Mouse (Mus musculus): Measurements from ENCODE around the gene Eya2.
"Not testable (repeated sequence)": the region's sequence is repeated elsewhere in the genome, so short reads cannot be mapped to it uniquely, and the experiment has no call there.

Gene Eya2

DNA sequence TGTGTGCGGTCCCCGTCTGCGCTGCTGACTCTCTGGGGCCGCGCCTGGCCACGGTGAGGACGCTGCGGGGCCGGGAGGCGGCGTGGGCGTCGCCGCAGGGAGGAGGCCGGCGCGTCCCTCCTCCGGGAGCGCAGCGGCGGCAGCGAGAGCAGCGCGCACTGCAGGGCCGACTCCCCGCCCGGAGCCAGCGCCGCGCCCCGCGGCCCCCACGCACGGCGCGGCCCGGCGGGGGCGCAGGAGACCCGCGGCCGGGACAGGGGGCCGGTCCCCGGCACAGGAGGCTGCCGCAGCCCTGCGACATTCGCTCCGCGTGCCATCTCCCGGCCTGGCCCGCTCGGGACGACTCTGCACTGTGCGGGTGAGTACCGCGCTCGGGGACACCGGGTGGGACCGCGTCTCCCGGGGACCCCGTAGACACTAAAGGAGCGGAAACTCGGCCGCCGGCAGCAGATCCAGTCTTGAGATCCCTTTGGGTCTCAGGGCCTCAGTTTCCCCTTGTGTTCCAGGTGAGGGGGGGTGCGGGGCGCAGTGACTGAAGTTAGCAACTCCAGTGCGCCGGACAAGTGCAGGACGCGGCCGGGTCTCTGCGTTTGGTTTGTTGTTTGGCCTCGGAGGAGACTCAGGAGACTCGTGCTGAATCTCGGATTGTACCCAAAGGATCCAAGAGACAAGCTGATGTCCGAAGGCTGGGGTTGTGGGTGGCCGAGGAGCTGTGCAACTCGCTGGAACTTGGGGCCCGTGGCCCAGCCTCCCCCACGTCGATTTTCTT lies at the start of gene Eya2:
Gene Eya2, plus strand, starts transcription at position 126 of the 769 bp plus-strand sequence.
- in situ Hi-C loops (cut with MboI, MseI): no loop called here

DNA sequence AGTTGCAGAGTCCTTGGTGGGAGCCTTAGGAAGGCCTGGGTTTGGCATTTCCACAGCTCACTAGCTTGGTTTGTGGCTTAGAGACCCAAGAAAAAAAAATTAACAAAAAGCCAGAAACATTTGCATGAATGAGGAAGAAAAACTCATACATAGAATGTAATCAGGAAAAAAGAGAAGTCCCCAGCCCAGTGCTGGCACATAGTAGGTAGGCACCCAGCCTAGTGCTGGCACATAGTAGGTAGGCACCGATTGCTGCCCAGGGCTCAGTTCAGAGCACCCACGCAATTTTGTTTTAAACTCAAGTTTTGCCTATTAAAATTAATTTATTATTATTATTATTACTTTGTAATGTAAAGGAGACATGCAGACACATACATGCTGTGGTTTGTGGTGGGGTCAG lies 49.1 kb upstream of the Eya2 start:
- in situ Hi-C loops (cut with MboI, MseI): no loop called here

DNA sequence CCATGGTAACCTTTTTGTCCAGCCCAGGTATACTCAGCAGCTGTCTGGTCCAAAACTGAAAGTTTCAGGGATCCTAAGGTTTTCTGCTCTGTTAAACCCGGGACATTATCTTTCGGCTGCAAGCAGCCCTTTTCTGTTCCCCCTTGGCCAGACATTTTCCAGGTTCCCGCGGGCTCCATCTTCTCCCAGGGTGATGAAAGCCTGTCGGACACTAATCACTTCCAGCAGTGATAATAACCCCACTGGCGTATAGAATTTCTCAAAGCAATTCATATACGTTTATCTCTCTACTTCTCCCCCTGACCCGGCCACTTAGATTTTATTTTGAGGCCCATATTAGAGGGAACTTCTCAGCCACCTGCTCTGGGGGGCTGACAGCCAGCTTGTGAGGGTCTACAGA lies 48.5 kb upstream of the Eya2 start:
- in situ Hi-C loops (cut with MboI, MseI): no loop called here

DNA sequence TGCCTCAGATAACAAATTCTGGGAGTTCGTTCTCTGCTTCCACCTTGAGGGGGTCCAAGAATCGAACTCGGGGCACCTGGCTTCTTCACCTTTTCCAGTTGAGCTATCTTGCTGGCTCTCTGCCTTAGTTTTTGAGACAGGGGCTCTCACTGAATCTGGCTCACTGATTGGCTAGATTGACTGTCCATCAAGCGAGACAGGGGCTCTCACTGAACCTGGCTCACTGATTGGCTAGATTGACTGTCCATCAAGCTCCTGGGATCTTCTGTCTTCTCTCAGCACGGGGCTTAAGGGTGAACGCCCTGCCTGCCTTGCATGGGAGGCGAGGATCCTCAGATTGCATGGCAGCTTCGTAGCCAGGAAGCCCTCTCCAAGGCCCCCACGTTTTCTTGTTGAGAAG lies 47.4 kb upstream of the Eya2 start:
- in situ Hi-C loops (cut with MboI, MseI): no loop called here

DNA sequence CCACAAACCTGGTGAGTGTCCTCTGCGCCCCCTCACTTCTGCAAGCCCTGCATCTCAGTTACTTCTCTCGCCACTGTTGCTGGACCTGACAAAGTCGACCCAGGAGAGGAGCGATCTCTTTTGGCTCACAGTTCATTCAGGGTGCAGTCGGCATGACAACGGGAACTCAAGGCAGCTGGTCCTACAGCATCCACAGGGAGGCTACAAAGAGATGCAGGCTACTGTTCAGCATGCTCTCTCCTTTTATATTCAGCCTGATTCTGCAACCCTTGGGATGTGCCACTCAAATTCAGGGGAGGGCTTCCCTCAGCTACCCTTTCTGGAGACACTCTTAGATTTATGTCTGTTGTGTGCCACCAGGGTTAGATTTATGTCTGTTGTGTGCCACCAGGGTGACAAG lies 46.2 kb upstream of the Eya2 start:
- in situ Hi-C loops (cut with MboI, MseI): no loop called here

DNA sequence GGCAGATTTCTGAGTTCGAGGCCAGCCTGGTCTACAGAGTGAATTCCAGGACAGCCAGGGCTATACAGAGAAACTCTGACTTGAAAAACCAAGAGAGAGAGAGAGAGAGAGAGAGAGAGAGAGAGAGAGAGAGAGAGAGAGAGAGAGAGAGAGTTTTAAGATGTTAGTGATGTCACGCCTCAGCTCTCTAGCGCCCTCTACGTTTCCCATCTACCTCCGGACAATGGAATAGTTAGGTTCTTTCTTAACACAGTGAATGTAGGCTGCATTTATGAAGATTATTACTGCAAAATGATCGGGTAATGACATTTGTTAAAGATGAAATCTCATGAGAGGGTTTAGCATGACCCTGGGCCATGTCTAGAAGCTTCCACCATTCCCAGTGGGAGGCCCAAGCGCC lies 44.4 kb upstream of the Eya2 start:
- in situ Hi-C loops (cut with MboI, MseI): not testable (repeated sequence)

DNA sequence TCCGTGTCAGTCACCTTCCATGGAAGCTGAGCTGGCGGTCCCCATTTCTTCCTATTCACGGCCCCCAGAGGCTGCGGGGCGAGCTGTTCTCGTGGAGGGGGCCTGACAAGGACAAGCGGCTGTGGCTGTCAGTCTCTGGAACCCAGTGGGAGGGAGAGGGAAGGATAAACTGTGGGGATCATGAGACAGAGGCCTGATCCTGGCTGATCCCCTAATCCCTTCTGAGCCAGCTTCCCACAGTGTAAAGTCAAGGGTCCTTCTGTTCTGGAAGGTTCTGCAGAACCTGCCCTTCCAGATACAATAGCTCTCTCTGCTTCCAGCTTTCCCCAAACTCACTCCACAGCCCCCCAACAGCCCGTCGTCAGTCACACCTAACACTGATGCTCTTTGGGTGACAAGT lies 40.8 kb upstream of the Eya2 start:
- in situ Hi-C loops (cut with MboI, MseI): no loop called here

DNA sequence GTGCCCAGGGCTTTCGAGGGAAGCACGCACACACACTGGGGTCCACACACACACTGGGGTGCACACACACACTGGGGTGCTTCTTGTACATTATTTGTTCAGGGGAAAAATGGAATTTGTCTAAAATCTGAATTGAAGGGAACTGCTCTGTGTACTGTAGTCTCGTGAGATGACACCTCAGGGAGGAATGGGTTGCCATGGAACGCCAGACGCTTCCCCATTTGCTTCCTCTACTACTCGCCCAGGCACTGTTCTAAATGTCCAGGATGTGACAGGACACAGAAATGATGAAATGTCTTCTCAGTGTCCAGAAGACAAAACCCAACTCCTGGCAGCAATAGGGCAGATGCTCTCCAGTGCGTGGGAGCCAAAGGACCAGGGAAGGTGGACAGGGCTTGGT lies 37.6 kb upstream of the Eya2 start:
- in situ Hi-C loops (cut with MboI, MseI): no loop called here

DNA sequence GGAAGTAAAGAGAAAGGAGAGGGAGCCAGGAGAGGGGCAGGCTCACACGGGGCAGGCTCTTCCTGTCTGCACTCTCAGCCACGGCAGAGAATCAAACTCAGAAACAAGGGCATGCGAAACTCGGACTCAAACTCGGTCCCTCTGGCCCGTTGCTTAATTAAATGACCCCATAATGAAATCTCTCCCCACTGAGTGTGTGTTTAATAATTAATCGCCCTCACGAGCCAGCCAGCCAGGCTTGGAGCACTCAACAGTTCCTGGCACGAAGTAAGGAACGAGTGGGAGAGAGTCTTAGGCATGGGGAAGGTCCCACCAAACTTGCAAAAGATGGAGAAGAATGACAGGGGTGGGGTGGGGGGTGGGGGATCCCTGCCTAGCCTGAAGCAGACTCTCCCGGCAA lies 35.9 kb upstream of the Eya2 start:
- in situ Hi-C loops (cut with MboI, MseI): no loop called here

DNA sequence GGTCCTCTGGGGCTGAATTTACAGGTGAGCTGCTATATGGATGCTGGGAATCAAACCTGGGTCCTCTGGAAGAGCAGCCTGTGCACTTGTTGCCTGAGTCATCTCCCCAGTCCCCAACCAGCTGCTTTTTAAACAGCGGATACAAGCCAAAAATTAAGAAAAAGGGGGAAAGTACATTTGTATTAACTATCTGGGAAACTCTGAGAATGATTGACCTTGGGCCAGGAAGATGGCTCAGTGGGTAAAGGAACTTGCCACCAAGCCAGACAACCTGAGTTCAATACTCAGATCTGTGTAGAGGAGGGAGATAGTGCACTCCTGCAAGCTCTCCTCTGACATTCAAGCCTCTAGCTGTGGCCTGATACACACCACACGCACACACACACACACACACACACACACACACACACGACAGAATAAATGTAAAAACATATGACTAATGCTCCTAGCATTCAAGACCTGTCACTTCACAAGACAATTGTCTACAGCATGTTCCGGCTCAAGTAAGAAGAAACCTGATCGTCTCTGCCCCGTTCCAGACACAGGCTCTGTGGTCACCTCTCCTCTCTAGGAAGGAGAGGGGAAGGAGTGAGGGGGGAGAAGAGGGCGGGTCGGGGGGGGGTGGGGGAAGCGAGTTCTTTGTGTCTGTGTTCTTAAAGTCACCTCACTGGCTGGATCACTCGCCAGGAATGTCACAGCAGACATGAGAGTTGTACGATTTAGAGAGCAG lies 35.2 kb upstream of the Eya2 start:
- in situ Hi-C loops (cut with MboI, MseI): no loop called here

DNA sequence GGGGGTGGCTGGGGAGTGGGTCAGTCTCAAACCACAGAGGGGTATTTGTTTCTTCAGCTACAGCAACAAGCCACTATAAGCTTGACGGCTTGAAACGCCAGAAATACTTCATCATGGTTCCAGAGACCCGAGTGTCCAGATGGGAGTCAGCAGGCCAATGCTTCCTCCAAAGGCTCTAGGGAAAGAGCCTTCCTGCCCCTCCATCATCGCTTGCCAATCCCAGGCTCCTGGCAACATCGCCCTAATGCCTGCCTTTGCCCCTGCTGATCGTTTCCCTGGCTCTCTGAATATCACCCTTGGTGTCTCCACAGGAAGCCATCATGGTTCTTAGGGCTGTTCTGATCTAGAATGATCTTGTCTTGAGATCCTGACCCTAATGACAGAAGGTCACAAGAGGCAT lies 33.0 kb upstream of the Eya2 start:
- in situ Hi-C loops (cut with MboI, MseI): no loop called here

DNA sequence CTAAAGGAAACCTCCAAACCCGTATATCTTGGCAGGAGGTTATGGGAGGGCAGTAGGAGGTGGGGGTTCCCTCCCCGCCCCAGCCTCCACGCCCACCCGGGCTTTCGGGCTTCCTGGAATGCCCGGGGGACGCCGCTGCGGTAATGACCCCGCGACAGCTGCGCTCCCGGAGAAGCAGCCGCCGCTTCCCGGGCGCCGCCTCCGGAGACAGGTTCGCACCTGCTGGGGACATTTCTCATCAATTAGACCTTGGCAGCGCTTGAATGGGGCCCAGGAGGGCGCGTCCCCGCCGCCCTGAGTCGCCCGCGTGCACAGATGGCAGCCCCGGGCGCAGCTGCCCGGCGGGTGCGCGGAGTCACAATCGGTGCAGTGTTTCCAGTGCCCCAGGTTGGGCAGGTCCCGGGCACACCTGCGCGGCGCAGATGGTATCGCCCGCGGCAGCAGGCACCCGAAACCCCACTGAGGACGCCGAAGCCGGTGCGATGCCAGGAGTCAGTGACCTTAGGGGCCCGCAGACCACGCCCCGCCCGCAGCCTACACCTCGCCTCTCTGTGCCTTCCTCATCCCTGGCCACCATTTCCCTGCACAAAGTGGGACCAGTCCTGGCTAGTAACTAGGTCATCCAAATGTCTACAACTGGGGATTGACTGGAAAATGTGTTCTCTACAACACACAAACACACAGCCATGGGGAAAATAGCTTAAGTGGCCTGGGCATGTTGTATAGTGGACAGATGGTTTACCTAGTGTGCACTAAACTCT lies 31.4 kb upstream of the Eya2 start:
- in situ Hi-C loops (cut with MboI, MseI): no loop called here

DNA sequence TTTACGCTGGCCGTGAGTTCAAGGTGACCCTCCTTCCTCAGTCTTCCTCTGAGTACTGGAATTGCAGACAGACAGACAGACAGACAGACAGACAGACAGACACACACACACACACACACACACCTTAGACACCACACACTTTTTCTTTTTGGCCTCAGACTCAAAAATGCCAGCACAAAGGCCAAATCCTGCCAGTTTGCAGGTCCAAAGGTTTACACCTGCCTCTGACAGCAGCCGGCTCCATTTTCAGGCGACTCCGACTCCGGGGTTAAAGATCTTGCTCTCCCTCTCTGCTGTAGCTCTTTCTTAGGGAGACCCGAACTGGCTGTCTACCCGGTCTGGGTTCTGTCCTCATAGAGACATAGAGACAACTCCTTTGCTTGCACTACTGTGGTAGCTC lies 30.7 kb upstream of the Eya2 start:
- in situ Hi-C loops (cut with MboI, MseI): no loop called here

DNA sequence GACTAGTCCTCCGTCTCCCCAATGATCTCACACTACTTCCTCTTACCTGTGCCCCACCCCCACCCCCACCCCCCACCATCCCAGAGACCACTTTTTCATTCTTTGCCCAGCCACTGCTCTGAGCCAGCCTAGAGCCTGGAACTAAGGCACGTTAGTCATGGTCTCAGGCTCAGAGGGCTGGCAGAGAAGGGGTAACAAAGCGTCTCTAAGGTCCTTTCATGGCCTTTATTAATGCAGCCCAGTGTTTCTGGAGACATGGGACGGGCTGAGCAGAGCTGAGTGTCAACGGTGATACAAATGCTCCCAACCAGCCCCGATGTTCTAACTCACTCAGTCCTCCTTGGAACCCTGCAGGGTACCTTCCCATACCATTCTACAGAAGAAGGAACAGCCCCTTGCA lies 30.2 kb upstream of the Eya2 start:
- in situ Hi-C loops (cut with MboI, MseI): no loop called here

DNA sequence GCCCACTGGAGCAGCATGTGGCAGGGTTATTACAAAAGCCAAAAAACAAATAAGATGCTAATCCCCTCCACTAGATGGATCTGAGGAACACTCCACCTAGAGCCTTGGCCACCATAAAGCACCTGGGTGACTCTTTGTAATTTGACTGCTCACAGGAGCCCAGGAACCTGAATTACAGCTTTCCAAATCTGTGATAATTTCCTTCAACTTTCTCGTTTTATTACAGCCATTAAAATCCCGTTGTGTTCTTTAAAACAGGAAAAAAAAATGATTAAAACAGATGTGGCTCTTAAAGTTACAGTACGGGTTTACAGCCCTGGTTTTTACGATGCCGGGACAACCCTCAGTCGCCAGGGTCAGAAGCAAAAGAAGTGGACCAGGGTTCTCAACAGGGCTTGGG lies 27.9 kb upstream of the Eya2 start:
- in situ Hi-C loops (cut with MboI, MseI): no loop called here

DNA sequence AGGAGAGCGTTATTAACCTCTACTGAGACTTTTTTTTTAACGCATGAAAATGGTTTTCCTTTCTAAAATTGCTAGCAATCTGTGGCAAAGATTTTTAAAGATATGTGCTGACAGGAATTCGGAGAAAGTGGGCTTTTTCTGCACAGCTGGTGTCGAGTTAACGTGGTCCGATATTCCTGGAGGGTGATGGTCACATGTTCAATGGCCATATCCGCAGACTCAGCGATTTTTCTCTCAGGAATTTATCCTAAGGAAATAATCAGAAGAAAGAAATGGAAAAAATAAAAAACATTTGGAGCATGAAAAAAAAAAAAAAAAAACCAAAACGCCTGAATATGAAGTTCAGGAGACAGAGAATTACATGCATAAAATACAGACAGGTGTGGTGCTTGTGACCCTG lies 27.0 kb upstream of the Eya2 start:
- in situ Hi-C loops (cut with MboI, MseI): no loop called here

DNA sequence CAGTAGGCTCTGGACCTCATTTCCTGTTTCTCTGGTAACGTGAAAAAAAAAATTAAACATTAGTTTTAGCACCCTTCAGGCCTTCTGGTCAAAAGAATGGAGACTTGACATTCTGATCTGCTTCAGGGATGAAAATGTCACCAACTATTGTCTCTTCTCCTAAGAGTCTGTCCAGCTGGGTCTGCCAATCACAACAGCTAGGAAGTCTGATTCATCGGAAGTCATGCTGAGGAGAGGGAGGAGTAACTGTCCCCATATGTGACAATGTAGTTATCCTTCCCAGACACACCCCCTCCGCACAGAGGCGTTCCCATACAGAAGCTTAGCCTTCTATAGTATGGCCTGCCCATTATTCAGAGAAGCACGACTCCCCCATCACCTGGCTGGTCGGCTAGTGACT lies 25.9 kb upstream of the Eya2 start:
- in situ Hi-C loops (cut with MboI, MseI): no loop called here

DNA sequence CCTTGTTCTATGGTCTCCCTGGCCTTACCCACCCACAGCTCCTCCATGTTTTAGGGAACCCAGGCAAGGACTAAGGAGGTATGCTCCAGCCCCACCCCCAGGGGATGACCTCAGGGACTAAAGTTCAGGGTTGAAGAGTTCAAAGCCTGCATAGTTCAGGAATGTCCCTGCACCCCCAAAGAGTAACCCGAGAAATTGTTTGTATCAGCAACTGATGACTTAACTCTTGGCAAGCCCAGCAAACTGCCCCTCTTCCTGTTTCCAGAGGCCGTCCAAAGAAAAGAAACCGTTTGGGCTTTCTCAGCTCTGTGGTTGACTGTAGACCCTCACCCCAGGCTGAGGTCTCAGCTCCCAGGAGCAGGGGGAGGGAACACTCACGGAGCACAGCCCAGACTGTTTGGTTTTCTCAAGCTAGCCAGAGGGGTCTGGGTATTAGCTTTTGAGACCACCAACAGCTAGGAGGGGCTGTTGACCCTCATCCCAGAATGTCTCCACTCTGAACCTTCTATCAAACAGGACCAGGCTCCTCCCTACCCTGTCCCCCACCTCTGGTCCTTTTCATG lies 23.5 kb upstream of the Eya2 start:
- in situ Hi-C loops (cut with MboI, MseI): no loop called here

DNA sequence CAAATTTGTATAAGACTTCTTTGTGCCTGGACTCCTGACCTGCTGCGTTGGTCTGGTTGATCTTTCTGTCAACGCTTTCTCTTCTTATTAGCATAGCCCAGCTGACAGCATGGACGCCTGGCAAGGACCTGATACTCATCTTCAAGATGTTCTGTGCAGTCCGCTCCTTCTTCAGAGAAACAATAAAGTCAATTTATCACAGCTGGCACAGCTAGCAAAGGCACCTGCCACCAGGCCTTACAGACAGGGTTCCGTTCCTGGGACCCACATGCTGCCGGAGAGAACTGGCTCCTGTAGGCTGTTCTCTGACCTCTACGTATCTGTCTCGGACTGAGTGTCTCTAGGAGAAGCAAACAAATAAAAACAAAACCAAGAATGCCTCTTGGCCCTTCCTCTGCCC lies 11.8 kb upstream of the Eya2 start:
- in situ Hi-C loops (cut with MboI, MseI): no loop called here

DNA sequence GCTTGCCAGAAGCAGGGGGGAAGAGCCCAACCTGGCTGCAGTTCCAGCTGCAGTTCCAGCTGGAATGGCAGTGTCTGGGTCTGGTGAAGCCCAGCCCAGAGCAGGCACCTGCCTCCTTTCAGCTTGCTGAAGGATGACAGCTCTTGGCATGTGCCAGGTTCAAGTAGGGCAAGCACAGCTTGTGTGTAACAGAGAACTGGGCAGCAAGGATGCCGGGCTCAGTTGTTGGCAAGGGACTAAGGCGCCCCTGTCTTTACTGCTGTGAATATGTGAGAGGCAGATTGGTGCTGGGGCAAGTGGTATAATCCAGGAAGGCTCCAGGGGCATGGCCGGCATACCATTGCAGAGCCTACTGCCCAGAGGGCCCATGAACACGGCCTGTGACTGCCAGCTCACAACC lies 11.3 kb upstream of the Eya2 start:
- in situ Hi-C loops (cut with MboI, MseI): no loop called here

DNA sequence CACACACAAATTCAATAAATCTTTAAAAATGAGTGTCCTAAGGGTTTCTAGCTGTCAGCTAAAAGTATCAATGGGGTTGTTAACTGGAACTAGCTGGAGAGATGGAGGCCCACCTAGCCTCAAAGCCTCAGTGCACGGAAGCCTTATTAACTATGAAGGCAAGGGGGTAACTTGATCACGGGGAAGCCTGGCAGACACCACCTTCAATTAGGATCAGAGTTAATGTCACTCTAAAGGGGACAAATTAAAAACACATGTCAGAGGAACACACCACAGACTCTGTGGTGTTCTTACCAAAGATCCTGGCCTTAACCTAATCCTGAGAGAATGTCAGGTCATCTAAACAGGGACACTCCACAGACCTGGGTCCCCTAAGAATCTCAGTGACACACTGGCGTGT lies 10.3 kb upstream of the Eya2 start:
- in situ Hi-C loops (cut with MboI, MseI): no loop called here

DNA sequence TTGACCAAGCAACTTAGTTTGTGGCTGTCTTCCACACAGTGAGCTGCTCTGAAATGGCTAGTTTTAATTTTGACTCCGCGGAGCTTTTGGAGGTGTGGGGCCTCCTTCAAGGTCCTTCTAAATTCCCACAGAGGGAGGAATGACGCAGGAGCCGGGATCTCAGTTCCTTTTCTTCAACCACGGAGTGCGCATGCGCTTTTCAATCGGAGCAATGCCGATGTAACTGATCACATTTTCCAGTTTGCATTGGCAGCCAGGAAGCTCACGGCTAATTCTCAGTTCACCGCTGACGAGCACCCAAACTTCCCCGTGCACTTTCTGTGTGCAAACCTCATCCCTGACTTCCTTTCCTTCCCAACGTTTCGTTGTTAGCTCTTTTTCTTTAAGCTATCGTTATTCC lies 4.1 kb upstream of the Eya2 start:
- in situ Hi-C loops (cut with MboI, MseI): no loop called here

Measured in T-helper 1 cell (primary cell).